Comparison of ENCODE assay signal across 18 mouse cellular contexts in genomic region chr14:11257161-11257705, GRCm38 (mm10).
"Had no signal": no experiment of that assay in that cellular context is flagged by ENCODE, and none has a peak within 500 bp of the region (broad histone marks: within the 10 kb centered on the region; RNA-seq: fewer than 3 reads in every experiment).

No protein-coding gene starts in this region.

- H3K27me3 ChIP-seq: limb, embryonic 13.5 days; liver, embryonic 15.5 days; neural tube, embryonic 15.5 days had no signal

- H3K4me3 ChIP-seq: limb, embryonic 13.5 days; liver, embryonic 15.5 days; midbrain, embryonic 10.5 days; myocyte; neural tube, embryonic 15.5 days had no signal

- H3K4me2 ChIP-seq: limb, embryonic 13.5 days; liver, embryonic 11.5 days; liver, embryonic 15.5 days; neural tube, embryonic 15.5 days had no signal

- H3K4me1 ChIP-seq: limb, embryonic 13.5 days; liver, embryonic 15.5 days; midbrain, embryonic 10.5 days; neural tube, embryonic 15.5 days had no signal

- ATAC-seq: lung, postnatal 0 days had no signal

- H3K9me3 ChIP-seq: limb, embryonic 13.5 days; liver, embryonic 15.5 days; midbrain, embryonic 10.5 days; neural tube, embryonic 15.5 days had no signal

- H3K27ac ChIP-seq: kidney, postnatal 0 days; limb, embryonic 13.5 days; liver, embryonic 15.5 days; midbrain, embryonic 10.5 days; neural tube, embryonic 15.5 days had no signal

- DNase-seq: kidney, adult 9 months; kidney, postnatal 36 days; left cerebral cortex, postnatal 4 days; lung, adult 2 months; lung, postnatal 4 days; midbrain, embryonic 14.5 days; right cerebral cortex, adult 18-20 months; right cerebral cortex, postnatal 4 days; spleen, adult 18-20 months; thymus, postnatal 36 days had no signal

- H3K36me3 ChIP-seq: limb, embryonic 13.5 days; liver, embryonic 15.5 days; midbrain, embryonic 10.5 days; neural tube, embryonic 15.5 days had no signal

- H3K9ac ChIP-seq: limb, embryonic 13.5 days; liver, embryonic 15.5 days; neural tube, embryonic 15.5 days had no signal
